Mouse (Mus musculus) layer of hippocampus, postnatal 14 days (tissue): ENCODE measurements around the gene Daxx. TPM values are rescaled to one million over a fixed set of nuclear protein-coding genes. Genes with fewer than 3 reads are reported as not detected.

Experiments
- DNase-seq, 2 experiments: peaks; one replicate each; pipeline ENCODE4 v3.0.0; 2021 to 2022; ENCODE audit warnings: low spot score in 2 of 2, mixed read lengths in 1 of 2
- total RNA-seq, 2 experiments: library from RNA; stranded (reverse); gene quantifications; 2 replicates each; pipeline ENCODE4 v1.2.3; 2021

Daxx gene
- total RNA-seq, 2 experiments from 2014 or later: 28.0 to 28.6 TPM

DNA sequence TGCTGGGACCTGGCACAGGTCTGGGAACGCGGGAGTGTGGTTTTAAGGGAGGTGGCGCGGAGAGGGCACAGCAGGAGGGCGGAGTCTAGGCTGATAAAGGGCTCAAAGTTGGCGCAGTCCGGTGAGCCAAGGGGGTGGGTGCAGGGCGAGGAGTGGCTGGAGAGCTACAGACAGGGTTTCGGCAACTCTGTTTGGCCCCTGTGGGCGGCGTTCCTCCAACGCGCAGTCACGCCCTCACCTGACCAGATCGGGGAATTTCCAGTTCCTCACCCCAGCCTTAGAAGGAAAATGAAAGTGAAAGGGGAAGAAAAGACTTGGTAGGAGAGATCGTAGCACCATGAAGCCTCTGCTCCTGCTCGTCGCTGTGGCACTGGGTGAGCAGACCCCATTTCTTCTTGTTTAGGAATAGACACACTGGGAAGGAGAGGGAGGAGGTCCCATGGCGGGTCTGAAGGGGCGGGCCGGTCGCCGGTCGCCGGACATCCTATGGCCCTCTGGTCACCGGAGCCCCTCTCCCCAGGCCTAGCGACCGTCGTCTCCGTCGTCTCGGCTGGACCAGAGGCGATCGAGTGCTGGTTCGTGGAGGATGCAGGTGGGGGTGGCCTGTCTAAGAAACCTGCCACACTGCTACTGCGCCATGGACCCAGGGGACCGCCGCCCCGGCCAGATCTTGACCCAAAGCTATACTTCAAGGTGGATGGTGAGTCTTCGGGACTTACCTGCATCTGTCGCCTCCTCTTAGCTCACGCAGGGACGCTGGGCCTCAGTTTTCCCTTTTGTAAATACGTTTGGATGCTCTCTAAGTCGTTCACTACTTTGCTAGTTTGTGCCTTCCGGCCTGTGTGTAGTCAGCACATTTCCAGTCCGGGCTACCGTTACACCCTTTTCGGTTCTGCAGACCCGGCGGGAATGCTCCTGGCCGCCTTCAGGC is 10.4 kb downstream of the Daxx start:
- DNase-seq: no peak

DNA sequence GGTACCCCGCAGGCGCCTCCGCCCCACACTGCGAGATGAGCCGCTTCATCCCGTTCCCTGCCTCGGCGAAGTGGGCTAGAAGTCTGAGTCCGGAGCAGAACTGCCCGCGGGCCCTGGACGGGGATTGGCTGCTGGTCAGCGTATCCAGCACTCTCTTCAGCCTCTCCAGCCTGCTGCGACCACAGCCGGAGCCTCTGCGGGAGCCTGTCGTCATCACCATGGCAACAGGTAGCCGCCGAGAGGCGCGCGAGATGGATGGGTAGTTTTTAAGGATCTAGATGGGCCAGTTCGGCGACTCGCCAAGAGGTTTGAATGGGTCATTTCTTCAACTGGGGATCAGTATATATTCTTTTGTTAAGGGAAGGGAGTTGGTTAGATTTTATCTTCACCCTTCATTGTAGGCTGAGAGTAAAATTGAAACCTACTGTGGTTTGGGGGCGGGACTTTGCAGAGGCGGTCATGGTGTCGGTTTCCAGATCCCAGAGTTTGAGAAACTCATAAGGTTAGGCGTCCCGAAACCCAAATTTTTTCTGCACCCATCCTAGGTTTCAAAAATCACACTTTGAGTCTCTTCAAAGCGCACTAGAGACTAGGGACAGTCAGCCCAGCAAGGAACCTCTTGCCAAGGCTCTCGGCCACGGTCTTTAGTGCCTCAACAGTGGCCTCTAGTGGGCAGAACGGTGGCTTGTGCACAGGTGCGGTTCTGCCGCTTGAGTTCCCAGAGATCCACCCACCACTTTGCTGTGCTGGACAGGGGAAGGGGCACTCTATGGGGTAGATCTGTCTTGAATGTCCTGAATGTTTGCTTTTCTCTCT is 11.3 kb downstream of the Daxx start:
- peak; percentile 72 to 77 for DNase-seq

DNA sequence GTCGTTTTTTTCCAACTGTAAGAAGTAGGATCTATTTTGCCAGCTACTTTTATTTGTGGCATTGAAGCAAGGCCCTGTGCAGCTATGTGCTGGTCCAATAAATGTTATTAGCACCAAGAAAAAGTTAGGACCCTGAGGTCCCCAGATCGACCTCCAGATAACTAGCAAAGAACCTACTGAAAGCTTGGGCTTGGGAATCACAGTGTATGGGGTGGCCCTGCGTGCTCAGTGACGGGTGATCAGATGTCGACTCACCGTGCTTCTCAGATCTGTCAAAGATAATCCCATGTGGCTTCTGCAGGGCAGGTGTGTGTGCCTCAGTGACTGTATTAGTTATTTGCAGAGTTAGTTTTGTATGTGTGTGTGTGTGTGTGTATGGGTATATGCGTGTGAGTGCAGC is 12.1 kb downstream of the Daxx start:
- DNase-seq: no peak

DNA sequence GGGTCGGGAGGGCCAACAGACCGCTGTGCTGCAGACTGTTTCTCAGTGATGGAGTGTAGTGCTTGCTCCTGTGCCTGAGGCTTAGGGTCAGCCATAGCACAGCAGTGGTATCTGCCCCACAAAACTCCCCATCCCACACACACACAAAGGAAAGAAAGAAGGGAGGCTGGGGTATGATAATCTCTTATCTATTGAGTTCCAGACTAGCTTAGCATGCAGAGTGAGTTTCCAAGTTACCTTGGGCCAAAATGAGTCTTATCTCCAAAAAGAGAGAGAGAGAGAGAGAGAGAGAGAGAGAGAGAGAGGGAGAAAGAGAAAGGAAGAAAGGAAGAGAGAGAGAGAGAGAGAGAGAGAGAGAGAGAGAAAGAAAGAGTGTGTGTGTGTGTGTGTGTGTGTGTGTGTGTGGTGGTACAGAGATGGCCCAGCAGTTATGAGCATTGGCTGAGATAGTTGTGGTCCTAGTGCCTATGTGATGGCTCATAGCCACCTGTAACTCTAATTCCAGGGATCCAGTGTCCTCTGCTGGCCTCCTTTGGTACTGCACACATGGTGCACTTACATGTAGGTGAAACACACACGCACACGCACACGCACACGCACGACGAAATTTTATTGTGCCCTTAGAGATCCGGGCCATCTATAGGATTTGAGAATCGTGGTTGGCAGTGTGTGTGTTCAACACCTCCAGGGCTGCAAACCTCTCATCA is 15.5 kb downstream of the Daxx start:
- DNase-seq: no peak

DNA sequence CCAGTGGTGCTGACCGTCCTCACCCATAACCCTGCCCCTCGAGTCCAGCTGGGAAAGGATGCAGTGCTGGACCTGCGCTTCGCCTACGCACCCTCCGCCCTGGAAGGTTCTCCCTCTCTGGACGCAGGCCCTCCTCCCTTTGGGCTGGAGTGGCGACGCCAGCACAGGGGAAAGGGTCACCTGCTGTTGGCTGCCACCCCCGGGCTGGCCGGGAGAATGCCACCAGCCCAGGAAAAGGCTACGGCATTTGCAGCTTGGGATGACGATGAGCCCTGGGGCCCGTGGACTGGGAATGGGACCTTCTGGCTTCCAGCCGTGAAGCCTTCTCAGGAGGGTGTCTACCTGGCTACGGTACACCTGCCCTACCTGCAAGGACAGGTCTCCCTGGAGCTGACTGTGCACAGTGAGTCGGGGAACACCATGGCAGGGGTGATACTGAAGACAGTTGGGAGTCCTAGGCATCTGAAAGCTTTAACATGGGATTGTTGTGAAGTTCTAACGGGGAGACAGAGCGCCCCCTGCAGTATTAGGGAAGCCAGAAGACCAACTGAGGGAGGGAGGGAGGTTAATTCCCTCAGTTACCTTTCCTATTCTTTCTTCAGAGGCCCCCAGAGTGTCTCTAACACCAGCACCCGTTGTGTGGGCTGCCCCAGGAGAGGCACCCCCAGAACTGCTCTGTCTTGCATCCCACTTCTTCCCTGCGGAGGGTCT is 16.3 kb downstream of the Daxx start:
- DNase-seq: no peak

DNA sequence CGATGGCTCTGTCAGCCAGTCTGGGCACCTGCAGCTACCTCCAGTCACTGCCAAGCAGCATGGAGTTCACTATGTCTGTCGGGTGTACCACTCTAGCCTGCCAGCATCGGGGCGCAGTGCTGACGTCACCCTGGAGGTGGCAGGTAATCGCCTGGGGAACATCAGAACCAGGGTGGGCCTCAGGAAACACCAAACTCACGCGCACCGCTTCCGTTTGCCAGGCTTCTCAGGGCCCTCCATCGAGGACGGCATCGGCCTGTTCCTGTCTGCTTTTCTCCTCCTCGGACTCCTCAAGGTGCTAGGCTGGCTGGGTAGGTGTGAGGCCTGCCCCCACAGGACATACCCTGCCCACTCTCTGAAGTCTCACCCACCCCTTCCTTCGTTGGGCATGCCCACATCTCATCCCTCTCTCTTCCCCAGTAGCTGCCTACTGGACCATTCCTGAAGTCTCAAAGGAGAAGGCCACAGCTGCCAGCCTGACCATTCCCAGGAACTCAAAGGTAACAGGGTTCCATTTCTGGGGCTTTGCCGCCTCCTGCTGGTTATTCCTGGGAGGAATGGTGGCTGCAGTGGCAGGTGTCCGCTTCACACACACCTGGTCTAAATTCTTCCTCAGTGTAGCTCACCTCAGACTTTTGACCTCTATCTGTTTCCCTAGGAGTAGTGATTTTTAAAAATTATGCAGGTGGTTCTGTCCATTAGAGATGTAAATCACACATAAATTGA is 17.2 kb downstream of the Daxx start:
- DNase-seq: no peak

DNA sequence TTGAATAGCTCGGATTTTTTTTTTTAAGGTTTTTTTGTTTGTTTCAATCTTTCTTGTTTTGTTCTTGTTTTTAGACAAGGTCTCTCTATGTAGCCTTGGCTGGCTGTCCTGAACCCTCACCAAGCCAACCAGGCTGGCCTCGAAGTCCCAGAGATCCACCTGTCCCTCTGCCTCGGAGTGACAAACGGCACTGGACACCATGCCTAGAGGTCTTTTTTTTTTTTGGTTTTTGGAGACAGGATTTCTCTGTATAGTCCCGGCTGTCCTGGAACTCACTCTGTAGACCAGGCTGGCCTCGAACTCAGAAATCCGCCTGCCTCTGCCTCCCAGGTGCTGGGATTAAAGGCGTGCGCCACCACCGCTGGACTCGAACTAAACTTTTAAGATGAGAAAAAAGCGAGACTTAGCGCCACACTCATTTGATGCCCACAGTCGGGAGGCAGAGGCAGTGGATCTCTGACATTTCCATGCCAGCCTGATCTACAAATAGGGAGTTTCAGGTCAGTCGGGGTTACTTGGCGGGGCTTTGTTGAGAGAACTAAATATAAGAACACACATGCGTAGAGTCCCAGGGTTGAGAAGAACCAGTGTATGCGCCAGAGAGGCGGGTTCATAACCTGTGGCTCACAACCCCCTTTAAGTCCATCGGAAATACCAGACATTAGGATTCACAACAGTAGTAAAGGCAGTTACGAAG is 19.2 kb downstream of the Daxx start:
- DNase-seq: no peak

DNA sequence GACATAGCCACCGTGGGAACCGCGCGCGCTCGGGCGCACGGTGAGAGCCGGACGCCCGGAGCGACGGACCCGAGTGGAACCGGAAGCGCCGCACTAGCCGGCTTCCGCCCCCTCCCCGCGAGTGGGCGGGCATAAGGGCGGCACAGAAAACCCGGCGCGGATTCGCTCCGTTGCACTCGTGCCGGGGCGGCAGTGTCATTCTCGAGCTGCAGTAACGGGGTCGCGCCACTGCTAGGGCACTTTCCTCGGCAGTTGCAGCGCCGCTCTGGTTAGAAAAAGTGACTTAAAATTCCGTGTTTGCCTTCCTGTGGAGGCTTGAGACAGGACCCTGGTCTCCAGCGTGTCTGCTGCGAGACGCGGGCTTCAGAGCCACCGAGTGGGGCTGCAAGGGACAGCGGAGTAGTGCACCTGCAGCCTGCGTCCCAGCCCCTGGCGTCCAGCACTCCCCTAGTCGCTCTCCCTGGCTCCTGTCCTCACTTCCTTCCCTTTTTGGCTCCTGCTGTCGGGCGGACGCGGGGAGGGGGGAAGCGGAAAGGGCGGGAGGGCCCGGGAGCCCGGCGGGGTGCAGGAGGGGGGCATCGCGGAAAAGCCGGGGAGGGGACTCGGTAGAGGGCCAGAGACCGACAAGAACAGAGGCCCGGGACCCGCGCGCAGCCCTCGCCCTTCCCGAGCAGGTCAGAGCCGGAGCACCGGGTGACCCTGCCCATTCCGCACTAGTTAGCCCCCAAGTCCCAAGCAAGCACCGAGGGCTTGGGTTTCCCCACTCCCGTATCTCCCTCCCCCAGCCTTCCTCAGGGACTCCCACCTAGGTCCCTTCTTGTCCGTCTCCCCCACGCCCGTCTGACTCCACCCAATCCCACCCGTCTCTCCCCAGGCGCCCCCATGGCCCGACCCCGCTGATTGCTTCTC is 20.4 kb downstream of the Daxx start, which contains the start of gene Rgl2:
Rgl2 (plus strand) TSS at position 173 of the 909 bp plus-strand sequence.
- DNase-seq: peak; percentile 93 to 94

DNA sequence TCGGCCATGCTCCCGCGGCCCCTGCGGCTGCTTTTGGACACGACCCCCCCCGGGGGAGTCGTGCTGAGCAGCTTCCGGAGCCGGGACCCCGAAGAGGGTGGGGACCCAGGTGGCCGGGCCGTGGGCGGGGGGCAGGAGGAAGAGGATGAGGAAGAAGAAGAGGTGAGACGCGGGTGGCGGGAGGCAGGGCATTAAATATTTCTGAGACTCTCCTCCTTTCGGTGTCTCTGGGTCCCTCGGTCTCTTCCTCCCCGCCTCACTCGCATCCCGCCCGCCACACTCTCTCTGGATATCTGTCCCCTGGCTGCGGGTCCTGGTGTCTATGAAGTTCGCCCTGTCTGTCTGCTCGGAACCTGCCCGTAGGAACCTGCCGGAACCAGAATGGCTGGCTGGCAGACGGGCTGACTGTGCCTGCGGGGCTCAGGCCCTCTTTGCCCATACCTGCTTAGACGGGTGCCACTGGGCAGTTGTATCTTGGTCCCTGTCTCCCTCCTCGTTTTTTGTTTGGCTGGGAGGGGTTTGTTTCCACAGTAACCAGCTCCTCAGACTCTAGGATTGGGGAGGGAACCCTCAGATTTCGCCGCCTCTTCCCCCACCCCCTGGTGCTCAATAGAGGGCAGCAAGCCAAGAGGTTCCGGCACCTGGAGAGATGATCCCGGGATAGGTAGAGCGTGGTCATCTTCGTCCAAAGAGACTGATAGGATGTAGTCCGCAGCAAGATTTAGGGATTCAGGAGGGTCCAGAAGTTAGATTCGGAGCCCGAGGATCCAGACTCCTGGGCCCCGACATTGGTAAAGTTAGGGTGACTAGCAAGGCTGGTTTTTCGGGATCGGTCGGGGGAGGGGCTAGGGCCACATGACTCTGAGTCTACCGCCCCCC is 21.3 kb downstream of the Daxx start:
- DNase-seq: peak; percentile 60 to 67

DNA sequence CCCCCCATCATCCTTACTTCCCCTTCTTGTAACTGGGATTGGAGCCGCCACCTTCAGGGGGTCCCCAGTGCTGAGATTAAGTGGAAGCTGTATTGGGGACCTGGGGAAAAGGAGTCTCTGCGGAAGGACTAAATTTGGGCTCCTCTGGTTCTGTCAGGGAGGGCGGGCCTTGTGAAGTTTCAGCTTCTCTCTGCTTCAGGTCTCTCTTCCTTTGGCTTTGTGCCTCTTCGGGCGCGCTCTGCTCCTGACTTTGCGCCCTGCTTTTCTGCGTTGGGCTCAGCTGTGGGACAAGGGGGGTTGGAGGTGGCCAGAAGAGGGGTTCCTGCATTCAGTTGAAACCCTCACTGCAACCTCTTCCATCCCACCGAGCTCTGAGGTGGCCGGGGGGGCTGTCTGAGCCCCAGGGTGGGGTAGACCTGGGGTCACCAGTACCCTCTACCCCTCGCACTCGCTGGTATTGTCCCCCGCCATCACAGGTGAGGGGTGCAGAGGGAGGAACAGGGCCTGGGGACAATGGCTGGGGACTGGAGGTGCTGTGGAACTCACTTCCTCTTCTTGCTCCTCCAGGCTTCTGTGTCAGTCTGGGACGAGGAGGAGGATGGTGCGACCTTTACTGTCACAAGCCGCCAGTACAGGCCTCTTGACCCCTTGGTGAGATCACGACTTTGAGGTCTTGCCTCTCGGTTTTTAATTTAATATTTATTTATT is 22.1 kb downstream of the Daxx start:
- no peak for DNase-seq

DNA sequence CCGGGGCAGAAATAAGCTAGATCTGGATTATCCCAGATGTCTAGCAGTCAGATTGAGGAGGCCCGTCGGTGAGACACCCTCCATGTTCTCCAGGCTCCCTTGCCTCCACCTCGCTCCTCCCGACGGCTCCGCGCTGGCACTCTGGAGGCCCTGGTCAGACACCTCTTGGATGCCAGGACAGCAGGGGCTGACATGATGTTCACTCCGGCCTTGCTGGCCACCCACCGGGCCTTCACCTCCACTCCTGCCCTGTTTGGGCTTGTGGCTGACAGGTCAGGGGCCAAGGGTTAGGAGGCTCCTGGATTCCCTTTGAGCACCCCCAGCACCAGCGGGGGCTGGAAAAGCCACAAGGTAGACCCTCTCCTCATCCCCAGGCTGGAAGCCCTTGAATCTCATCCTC is 22.7 kb downstream of the Daxx start:
- no peak for DNase-seq

DNA sequence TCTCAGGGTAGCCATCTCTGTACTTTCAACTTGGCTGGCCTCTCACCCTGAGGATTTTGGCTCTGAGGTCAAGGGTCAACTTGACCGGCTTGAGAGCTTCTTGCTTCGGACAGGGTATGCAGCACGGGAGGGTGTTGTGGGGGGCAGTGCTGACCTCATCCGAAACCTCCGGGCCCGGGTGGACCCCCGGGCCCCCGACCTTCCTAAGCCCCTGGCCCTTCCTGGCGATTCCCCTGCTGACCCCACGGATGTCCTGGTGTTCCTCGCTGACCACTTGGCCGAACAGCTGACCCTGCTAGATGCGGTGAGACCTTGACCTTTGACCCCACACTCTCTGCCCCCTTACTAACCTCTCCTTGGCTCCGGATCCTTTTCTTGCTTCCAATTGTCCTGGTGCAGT is 23.2 kb downstream of the Daxx start:
- DNase-seq: no peak

DNA sequence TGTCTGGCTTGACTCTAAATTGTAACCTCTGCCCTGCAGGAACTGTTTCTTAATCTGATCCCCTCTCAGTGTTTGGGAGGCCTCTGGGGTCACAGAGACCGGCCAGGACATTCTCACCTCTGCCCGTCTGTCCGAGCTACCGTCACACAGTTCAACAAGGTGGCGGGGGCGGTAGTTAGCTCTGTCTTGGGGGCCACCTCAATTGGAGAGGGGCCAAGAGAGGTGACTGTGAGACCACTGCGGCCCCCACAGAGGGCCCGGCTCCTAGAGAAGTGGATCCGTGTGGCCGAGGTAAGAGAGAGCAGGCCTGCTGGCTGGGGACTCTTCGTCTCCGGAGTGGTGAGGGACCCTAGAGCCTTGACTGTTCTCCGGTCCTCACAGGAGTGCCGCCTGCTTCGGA is 23.8 kb downstream of the Daxx start:
- DNase-seq: no peak

DNA sequence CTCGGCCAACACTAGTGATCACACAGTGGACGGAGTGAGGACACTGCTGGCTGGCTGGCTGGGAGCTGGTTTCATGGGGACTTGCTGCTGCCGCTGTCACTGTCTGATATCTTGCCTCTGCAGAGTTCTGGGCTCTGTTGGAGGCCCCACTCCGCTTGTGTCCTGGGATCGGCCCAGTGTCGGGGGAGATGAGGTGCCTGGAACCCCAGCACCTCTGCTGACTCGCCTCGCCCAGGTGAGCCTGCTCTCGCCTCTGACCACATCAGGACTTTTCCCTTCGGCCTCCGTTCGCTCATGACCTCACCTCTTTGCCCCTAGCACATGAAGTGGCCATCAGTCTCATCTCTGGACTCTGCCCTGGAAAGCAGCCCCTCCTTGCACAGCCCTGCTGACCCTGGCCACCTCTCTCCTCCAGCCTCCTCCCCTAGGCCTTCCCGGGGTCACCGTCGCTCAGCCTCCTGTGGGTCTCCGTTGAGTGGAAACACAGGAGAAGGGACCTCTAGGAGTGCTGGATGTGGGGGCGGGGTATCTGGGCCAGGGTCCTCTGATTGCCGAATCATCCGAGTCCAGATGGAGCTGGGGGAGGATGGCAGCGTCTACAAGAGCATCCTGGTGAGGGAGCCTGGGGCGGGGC is 26.3 kb downstream of the Daxx start:
- DNase-seq: no peak

DNA sequence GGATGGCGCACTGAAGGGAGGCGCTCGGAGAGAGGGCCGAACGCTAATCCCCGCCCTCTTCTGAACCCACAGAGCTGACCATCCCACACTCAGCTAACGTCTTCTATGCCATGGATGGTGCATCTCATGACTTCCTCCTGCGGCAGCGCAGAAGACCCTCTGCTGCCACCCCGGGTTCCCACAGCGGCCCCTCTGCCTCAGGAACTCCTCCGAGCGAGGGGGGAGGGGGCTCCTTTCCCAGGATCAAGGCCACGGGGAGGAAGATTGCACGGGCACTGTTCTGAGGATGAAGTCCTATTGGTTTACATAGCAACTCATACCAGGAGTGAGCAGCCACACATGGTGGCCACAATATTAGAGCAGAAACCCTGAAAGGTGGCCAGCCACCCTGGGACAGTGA is 27.8 kb downstream of the Daxx start:
- no peak for DNase-seq

DNA sequence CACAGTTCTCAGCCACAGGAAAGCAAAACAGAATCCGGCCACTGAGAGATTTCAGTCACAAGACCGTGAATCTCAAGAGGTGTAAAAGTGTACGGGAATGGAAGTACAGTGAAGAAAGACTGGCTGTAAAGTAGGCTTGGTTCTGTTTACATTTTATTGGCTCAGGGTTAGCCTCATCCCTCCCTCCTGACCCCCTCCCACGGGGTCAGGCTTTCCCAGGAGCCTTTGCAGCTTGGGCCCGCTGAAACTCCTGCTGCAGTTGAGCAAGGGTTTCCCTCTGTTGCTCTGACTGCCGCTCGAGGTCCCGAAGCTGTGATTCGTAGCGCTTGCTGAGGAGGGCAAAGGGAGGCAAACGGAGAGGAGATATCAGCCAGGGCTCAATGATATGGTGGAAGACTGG is 29.6 kb downstream of the Daxx start:
- no peak for DNase-seq
